Comparison of ENCODE assay signal across 9 mouse cellular contexts in the genomic region with DNA sequence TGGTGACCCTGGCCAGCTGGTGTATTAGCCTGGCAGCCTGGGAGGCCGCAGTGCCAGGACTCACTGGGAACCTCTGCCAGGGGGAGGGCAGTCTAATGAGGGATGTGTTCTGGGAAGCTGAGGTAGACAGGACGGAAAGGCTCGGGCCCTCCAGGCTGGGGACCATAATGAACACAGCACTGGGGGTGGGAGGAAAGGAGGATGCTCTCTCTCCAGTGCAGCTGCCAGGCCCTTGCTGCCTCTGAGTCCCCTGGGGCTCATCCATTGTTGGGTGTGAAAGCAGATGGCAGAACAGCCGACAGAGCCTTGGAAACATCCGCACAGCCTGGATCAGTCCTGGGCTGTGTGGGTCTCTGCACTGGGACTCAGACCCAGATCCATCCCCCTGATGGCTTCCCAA. TPM values are rescaled to one million over a fixed set of nuclear protein-coding genes. Genes with fewer than 3 reads are reported as not detected.
A peak's percentile ranks its signal among the peaks of the same experiment; 100 is the strongest.
DNase-seq lines count a peak whose midpoint lies in the region; ATAC-seq lines count a peak whose summit lies in the region.
"Had no signal": no experiment of that assay in that cellular context is flagged by ENCODE, and none has a peak within 500 bp of the region (broad histone marks: within the 10 kb centered on the region; RNA-seq: fewer than 3 reads in every experiment).

No protein-coding gene starts in this region.

- WGBS in kidney, embryonic 16.5 days, result 54% methylated on average over 5 of the region's 5 CpGs

- peak overlapping the region; percentile 67; the same call in 1 of the 2 replicates for H3K27ac ChIP-seq in kidney, embryonic 16.5 days (ENCODE audit: low read length)
- H3K27ac ChIP-seq: liver, embryonic 15.5 days had no signal

- no peaks in the 10 kb centered on the region for H3K27me3 ChIP-seq in kidney, embryonic 16.5 days (ENCODE audit: insufficient read depth, low read length)

- peak; percentile 18; the same call in 1 of the 2 replicates for ATAC-seq in kidney, embryonic 16.5 days (ENCODE audit: low FRiP score, low TSS enrichment)
- ATAC-seq in megakaryocyte progenitor cell, adult 5-6 weeks (replicated peaks; ENCODE audit: poor library complexity), result no peak
- no peak for ATAC-seq in granulocyte monocyte progenitor cell, adult 5-6 weeks (replicated peaks; ENCODE audit: poor library complexity, severe bottlenecking)

- H3K4me2 ChIP-seq in kidney, embryonic 16.5 days (replicated peaks; ENCODE audit: low read depth, low read length), result no peak overlapping the region
- H3K4me2 ChIP-seq: liver, embryonic 15.5 days had no signal

- no peak overlapping the region for H3K4me3 ChIP-seq in kidney, embryonic 16.5 days (ENCODE audit: low read length)
- H3K4me3 ChIP-seq: liver, embryonic 15.5 days had no signal

- peaks cover 31% of the 10 kb centered on the region for H3K4me1 ChIP-seq in kidney, embryonic 16.5 days (ENCODE audit: insufficient read depth, low read length)

- peak; percentile 51 to 64 for DNase-seq in layer of hippocampus, postnatal 10 days (ENCODE audit: low spot score in 2 of 2)
- no peak for DNase-seq in layer of hippocampus, adult 9-10 months (ENCODE audit: low spot score)
- DNase-seq in cerebellum, adult 8-10 months, result peak; percentile 41
- DNase-seq in gastrocnemius, postnatal 25 days, result peak; percentile 69
- DNase-seq in right cerebral cortex, postnatal 36 days (ENCODE audit: low spot score in 2 of 2), result no peak

- no peaks in the 10 kb centered on the region for H3K9me3 ChIP-seq in kidney, embryonic 16.5 days (ENCODE audit: low read length)
- H3K9me3 ChIP-seq: liver, embryonic 15.5 days had no signal

- H3K9ac ChIP-seq in kidney, embryonic 16.5 days (replicated peaks; ENCODE audit: low read length), result no peak overlapping the region
- H3K9ac ChIP-seq: liver, embryonic 15.5 days had no signal

- no peaks in the 10 kb centered on the region for H3K36me3 ChIP-seq in kidney, embryonic 16.5 days (ENCODE audit: insufficient read depth, low read length)
- H3K36me3 ChIP-seq: liver, embryonic 15.5 days had no signal

RNA-seq across cellular contexts. Expression of a gene that starts 2.2 kb away (rescaled TPM):
- 10 to 100 TPM; 38.8 to 41.0 TPM for total RNA-seq in layer of hippocampus, postnatal 10 days (2021)
- total RNA-seq in gastrocnemius, postnatal 25 days (2021), result 1 to 10 TPM; 4.6 to 4.9 TPM
- 13.6 and 13.7 TPM in 2 replicates for polyA plus RNA-seq in kidney, embryonic 16.5 days (2015; fragmentation: Nextera tagmentation; extraction: Ambion mirVana)
- total RNA-seq in megakaryocyte progenitor cell, adult 5-6 weeks (2015), result 25.0 and 26.5 TPM in 2 replicates
- total RNA-seq in megakaryocyte progenitor cell, adult 5-6 weeks (2017), result 37.6 and 45.7 TPM in 2 replicates
- 26.3 and 29.8 TPM in 2 replicates for total RNA-seq in granulocyte monocyte progenitor cell, adult 5-6 weeks (2014; fragmentation: Nextera tagmentation)
- 41.4 and 47.9 TPM in 2 replicates for total RNA-seq in granulocyte monocyte progenitor cell, adult 5-6 weeks (2017)

RNA-seq across cellular contexts. Expression of a gene that starts 26.1 kb away (rescaled TPM):
- 10 to 100 TPM; 25.1 to 25.2 TPM for total RNA-seq in layer of hippocampus, postnatal 10 days (2021)
- 10 to 100 TPM; 12.0 to 13.2 TPM for total RNA-seq in gastrocnemius, postnatal 25 days (2021)
- polyA plus RNA-seq in kidney, embryonic 16.5 days (2015; fragmentation: Nextera tagmentation; extraction: Ambion mirVana), result 16.5 and 16.6 TPM in 2 replicates
- 12.2 and 12.6 TPM in 2 replicates for total RNA-seq in megakaryocyte progenitor cell, adult 5-6 weeks (2015)
- 17.3 and 19.8 TPM in 2 replicates for total RNA-seq in megakaryocyte progenitor cell, adult 5-6 weeks (2017)
- 18.6 and 18.8 TPM in 2 replicates for total RNA-seq in granulocyte monocyte progenitor cell, adult 5-6 weeks (2014; fragmentation: Nextera tagmentation)
- total RNA-seq in granulocyte monocyte progenitor cell, adult 5-6 weeks (2017), result 26.5 and 46.7 TPM in 2 replicates

Comparison
In these comparisons a context has a peak if more than half of its experiments do, and no peak if none do; other contexts are left out.
1. DNase-seq: peak in layer of hippocampus, postnatal 10 days (2 of 2), cerebellum, adult 8-10 months (single experiment) and gastrocnemius, postnatal 25 days (single experiment); none in layer of hippocampus, adult 9-10 months (single experiment) and right cerebral cortex, postnatal 36 days (0 of 2).
2. RNA of a gene that starts 2.2 kb away (total RNA-seq): 26.3 to 47.9 TPM in granulocyte monocyte progenitor cell, adult 5-6 weeks, 38.8 to 41.0 TPM in layer of hippocampus, postnatal 10 days and 25.0 to 45.7 TPM in megakaryocyte progenitor cell, adult 5-6 weeks; 4.6 to 4.9 TPM in gastrocnemius, postnatal 25 days; every median in the first group is over 4 times any median in the second.